Mouse (Mus musculus): ENCODE results near the gene Tex22. TPM values are rescaled to one million over a fixed set of nuclear protein-coding genes. Genes with fewer than 3 reads are reported as not detected.

Gene Tex22
- polyA plus RNA-seq, 1 experiment from 2014 or later, result not detected

GRCm38 (mm10) chr12:113068002-113068401 lies 6.3 kb upstream of the Tex22 start:
- ATAC-seq (ENCODE audit: low FRiP score, low TSS enrichment), result no peak

GRCm38 (mm10) chr12:113069389-113069788 lies 4.9 kb upstream of the Tex22 start:
- Histone ChIP-seq H3K27ac (ENCODE audit: low read depth, low read length) (no peak overlapping the region), H3K4me1 (ENCODE audit: control insufficient read depth, insufficient read depth, low read length) (peaks cover 7% of the 10 kb centered on the region), H3K36me3 (ENCODE audit: control insufficient read depth, insufficient read depth, low read length) (peaks cover 39% of the 10 kb centered on the region), H3K27me3 (ENCODE audit: control insufficient read depth, insufficient read depth, low read length) (no peaks in the 10 kb centered on the region), H3K4me3 (ENCODE audit: low read length) (no peak overlapping the region), H3K4me2 (replicated peaks; ENCODE audit: low read depth, low read length) (no peak overlapping the region), H3K9me3 (ENCODE audit: control insufficient read depth, low read length) (no peaks in the 10 kb centered on the region), H3K9ac (ENCODE audit: low read depth, low read length) (no peak overlapping the region)
- WGBS, result 95% methylated on average over 6 of the region's 6 CpGs
- ATAC-seq (ENCODE audit: low FRiP score, low TSS enrichment), result no peak

More at GRCm38 (mm10) chr12:113068002-113068401, 6.3 kb upstream of the Tex22 start:
- 90% methylated on average over 7 of the region's 7 CpGs for WGBS
- Histone ChIP-seq H3K9ac (ENCODE audit: low read depth, low read length) (no peak overlapping the region), H3K4me3 (ENCODE audit: low read length) (no peak overlapping the region), H3K27me3 (ENCODE audit: control insufficient read depth, insufficient read depth, low read length) (no peaks in the 10 kb centered on the region), H3K9me3 (ENCODE audit: control insufficient read depth, low read length) (no peaks in the 10 kb centered on the region), H3K36me3 (ENCODE audit: control insufficient read depth, insufficient read depth, low read length) (peaks cover 46% of the 10 kb centered on the region), H3K4me2 (replicated peaks; ENCODE audit: low read depth, low read length) (no peak overlapping the region), H3K4me1 (ENCODE audit: control insufficient read depth, insufficient read depth, low read length) (no peaks in the 10 kb centered on the region), H3K27ac (ENCODE audit: low read depth, low read length) (no peak overlapping the region)

- no peak for ATAC-seq (ENCODE audit: low FRiP score, low TSS enrichment)
- H3K4me2 ChIP-seq (replicated peaks; ENCODE audit: low read depth, low read length), result no peak overlapping the region
- H3K4me3 ChIP-seq (ENCODE audit: low read length), result no peak overlapping the region
- no peak overlapping the region for H3K27ac ChIP-seq (ENCODE audit: low read depth, low read length)
- peaks cover 37% of the 10 kb centered on the region for H3K36me3 ChIP-seq (ENCODE audit: control insufficient read depth, insufficient read depth, low read length)
- H3K27me3 ChIP-seq (ENCODE audit: control insufficient read depth, insufficient read depth, low read length), result no peaks in the 10 kb centered on the region
- peaks cover 17% of the 10 kb centered on the region for H3K4me1 ChIP-seq (ENCODE audit: control insufficient read depth, insufficient read depth, low read length)
- H3K9ac ChIP-seq (ENCODE audit: low read depth, low read length), result no peak overlapping the region
- 84% methylated on average over 6 of the region's 6 CpGs for WGBS
- H3K9me3 ChIP-seq (ENCODE audit: control insufficient read depth, low read length), result no peaks in the 10 kb centered on the region
Observed at GRCm38 (mm10) chr12:113071321-113071720, 3.0 kb upstream of the Tex22 start.

DNA sequence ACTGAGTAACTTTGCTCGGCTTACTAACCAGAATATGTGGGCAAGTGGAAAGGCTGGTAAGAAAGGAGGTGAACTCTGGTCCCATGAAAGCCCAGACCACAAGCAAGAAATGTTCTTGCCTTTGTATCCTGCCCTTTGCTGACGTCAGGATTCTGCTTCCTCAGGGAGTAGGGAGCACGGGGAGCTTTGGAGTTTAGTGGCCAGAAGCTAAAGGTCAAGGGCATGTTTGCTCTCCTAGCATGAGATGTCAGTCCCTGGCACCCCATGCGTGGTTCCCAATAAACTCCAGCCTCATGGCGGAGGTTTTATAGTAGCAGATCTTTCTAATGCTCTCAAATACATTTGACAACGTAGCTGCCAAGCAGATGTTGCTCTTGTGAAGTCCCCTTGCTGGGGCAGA lies 2.5 kb upstream of the Tex22 start:
- Histone ChIP-seq H3K9ac (ENCODE audit: low read depth, low read length) (no peak overlapping the region), H3K36me3 (ENCODE audit: control insufficient read depth, insufficient read depth, low read length) (peaks cover 33% of the 10 kb centered on the region)
- WGBS, result 79% methylated on average over 6 of the region's 6 CpGs

DNA sequence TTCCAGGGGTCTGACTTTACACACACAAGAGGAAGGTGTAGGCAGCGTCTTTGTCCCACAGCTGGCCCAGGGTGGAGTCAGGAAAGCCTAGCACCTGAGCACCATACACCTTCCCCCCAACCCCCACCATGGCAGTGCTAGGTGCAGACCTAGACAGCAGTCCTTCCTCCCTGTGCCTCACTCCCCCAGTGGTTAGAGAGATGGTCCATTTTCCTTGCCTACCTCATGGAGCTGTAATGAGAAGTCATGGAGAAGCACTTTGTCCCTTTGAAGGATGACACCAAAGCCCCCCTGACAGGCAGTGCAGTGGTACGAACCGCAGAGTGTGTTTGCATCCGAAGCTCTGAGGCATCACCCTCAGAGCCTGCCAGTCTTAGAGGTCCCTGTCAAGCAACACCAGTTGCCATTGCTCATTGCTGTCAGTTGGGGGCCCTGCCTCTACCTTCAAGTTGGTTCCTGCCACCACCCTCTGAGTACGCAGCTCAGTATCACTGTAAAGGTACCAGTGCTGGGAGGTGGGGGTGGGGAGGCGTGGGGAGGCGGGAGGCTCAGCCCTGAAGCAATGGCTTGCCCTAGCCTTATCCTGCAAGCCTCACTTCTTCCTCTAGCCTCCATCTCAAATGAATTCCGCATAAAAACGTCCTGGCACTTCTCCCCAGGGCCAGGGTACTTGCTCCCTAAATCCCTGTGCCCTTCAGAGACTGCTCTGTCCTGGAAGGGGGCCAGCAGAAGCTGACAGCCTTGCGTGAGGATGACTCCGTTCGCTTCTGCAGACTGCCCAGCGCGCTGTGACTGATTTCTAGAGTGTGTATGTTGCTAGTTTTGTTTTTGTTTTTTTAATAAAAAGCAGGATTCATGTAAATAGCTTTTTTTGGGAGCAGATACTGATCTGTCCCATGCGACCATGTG lies 628 bp upstream of the Tex22 start:
- peak overlapping the region; percentile 95 for H3K4me2 ChIP-seq (replicated peaks; ENCODE audit: low read depth, low read length)
- no peaks in the 10 kb centered on the region for H3K9me3 ChIP-seq (ENCODE audit: control insufficient read depth, low read length)
- H3K27me3 ChIP-seq (ENCODE audit: control insufficient read depth, insufficient read depth, low read length), result no peaks in the 10 kb centered on the region
- ATAC-seq (ENCODE audit: low FRiP score, low TSS enrichment), result peak; percentile 26
- H3K4me1 ChIP-seq (ENCODE audit: control insufficient read depth, insufficient read depth, low read length), result peaks cover 17% of the 10 kb centered on the region
- H3K9ac ChIP-seq (ENCODE audit: low read depth, low read length), result peak overlapping the region; percentile 67
- H3K27ac ChIP-seq (ENCODE audit: low read depth, low read length), result peak overlapping the region; percentile 88
- WGBS, result 9% methylated on average over 15 of the region's 15 CpGs
- H3K4me3 ChIP-seq (ENCODE audit: low read length), result peak overlapping the region; percentile 50
- peaks cover 25% of the 10 kb centered on the region for H3K36me3 ChIP-seq (ENCODE audit: control insufficient read depth, insufficient read depth, low read length)

More for the DNA sequence above, 2.5 kb upstream of the Tex22 start:
- no peak for ATAC-seq (ENCODE audit: low FRiP score, low TSS enrichment)
- H3K27ac ChIP-seq (ENCODE audit: low read depth, low read length), result no peak overlapping the region
- H3K4me1 ChIP-seq (ENCODE audit: control insufficient read depth, insufficient read depth, low read length), result peaks cover 17% of the 10 kb centered on the region
- no peaks in the 10 kb centered on the region for H3K27me3 ChIP-seq (ENCODE audit: control insufficient read depth, insufficient read depth, low read length)
- H3K9me3 ChIP-seq (ENCODE audit: control insufficient read depth, low read length), result no peaks in the 10 kb centered on the region
- no peak overlapping the region for H3K4me3 ChIP-seq (ENCODE audit: low read length)
- H3K4me2 ChIP-seq (replicated peaks; ENCODE audit: low read depth, low read length), result no peak overlapping the region

- Histone ChIP-seq H3K4me3 (ENCODE audit: low read length) (peak overlapping the region; percentile 50), H3K9me3 (ENCODE audit: control insufficient read depth, low read length) (no peaks in the 10 kb centered on the region), H3K27me3 (ENCODE audit: control insufficient read depth, insufficient read depth, low read length) (no peaks in the 10 kb centered on the region), H3K4me1 (ENCODE audit: control insufficient read depth, insufficient read depth, low read length) (peaks cover 17% of the 10 kb centered on the region), H3K4me2 (replicated peaks; ENCODE audit: low read depth, low read length) (peak overlapping the region; percentile 95), H3K27ac (ENCODE audit: low read depth, low read length) (peak overlapping the region; percentile 88), H3K9ac (ENCODE audit: low read depth, low read length) (peak overlapping the region; percentile 67), H3K36me3 (ENCODE audit: control insufficient read depth, insufficient read depth, low read length) (peaks cover 16% of the 10 kb centered on the region)
- peak; percentile 83 for ATAC-seq (ENCODE audit: low FRiP score, low TSS enrichment)
- WGBS, result 5% methylated on average over 10 of the region's 10 CpGs
Observed at GRCm38 (mm10) chr12:113075063-113075454, 757 bp downstream of the Tex22 start.

GRCm38 (mm10) chr12:113075486-113075885 lies 1.2 kb downstream of the Tex22 start:
- no peak overlapping the region for H3K4me3 ChIP-seq (ENCODE audit: low read length)
- no peak for ATAC-seq (ENCODE audit: low FRiP score, low TSS enrichment)
- no peaks in the 10 kb centered on the region for H3K27me3 ChIP-seq (ENCODE audit: control insufficient read depth, insufficient read depth, low read length)
- H3K4me1 ChIP-seq (ENCODE audit: control insufficient read depth, insufficient read depth, low read length), result peaks cover 17% of the 10 kb centered on the region
- 48% methylated on average over 6 of the region's 6 CpGs for WGBS
- peak overlapping the region; percentile 95 for H3K4me2 ChIP-seq (replicated peaks; ENCODE audit: low read depth, low read length)
- H3K27ac ChIP-seq (ENCODE audit: low read depth, low read length), result no peak overlapping the region
- peaks cover 12% of the 10 kb centered on the region for H3K36me3 ChIP-seq (ENCODE audit: control insufficient read depth, insufficient read depth, low read length)
- no peaks in the 10 kb centered on the region for H3K9me3 ChIP-seq (ENCODE audit: control insufficient read depth, low read length)
- peak overlapping the region; percentile 67; the same call in 1 of the 2 replicates for H3K9ac ChIP-seq (ENCODE audit: low read depth, low read length)

- no peak for ATAC-seq (ENCODE audit: low FRiP score, low TSS enrichment)
- H3K4me2 ChIP-seq (replicated peaks; ENCODE audit: low read depth, low read length), result no peak overlapping the region
- H3K4me1 ChIP-seq (ENCODE audit: control insufficient read depth, insufficient read depth, low read length), result no peaks in the 10 kb centered on the region
- H3K9ac ChIP-seq (ENCODE audit: low read depth, low read length), result no peak overlapping the region
- no peak overlapping the region for H3K4me3 ChIP-seq (ENCODE audit: low read length)
- no peak overlapping the region for H3K27ac ChIP-seq (ENCODE audit: low read depth, low read length)
- H3K36me3 ChIP-seq (ENCODE audit: control insufficient read depth, insufficient read depth, low read length), result no peaks in the 10 kb centered on the region
- H3K27me3 ChIP-seq (ENCODE audit: control insufficient read depth, insufficient read depth, low read length), result no peaks in the 10 kb centered on the region
- 77% methylated on average over 2 of the region's 3 CpGs for WGBS
- no peaks in the 10 kb centered on the region for H3K9me3 ChIP-seq (ENCODE audit: control insufficient read depth, low read length)
Observed at GRCm38 (mm10) chr12:113087276-113087675, 13.0 kb downstream of the Tex22 start.

DNA sequence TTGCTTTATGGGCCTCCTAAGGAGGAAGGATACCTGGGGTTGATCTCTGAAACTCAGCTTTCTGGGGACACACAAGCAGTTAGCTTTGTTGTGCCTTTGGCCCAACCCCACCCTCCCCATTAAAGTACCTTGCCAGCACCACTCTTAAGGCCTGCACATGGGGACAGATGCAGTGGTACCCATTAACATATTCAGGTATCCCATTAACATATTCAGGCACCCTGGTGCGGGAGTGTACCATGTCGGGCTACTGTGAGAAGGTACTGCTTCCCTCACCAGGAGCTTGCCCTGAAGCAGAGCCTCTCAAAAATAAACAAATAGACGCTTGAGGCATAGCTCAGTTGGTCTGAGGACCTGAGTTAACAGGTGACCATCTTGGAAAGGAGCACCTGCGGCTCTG lies 13.7 kb downstream of the Tex22 start:
- 43% methylated on average over 4 of the region's 4 CpGs for WGBS
- no peaks in the 10 kb centered on the region for H3K27me3 ChIP-seq (ENCODE audit: control insufficient read depth, insufficient read depth, low read length)
- H3K9me3 ChIP-seq (ENCODE audit: control insufficient read depth, low read length), result no peaks in the 10 kb centered on the region
- ATAC-seq (ENCODE audit: low FRiP score, low TSS enrichment), result no peak
- H3K36me3 ChIP-seq (ENCODE audit: control insufficient read depth, insufficient read depth, low read length), result no peaks in the 10 kb centered on the region
- no peaks in the 10 kb centered on the region for H3K4me1 ChIP-seq (ENCODE audit: control insufficient read depth, insufficient read depth, low read length)
- no peak overlapping the region for H3K4me2 ChIP-seq (replicated peaks; ENCODE audit: low read depth, low read length)
- H3K4me3 ChIP-seq (ENCODE audit: low read length), result no peak overlapping the region
- H3K9ac ChIP-seq (ENCODE audit: low read depth, low read length), result no peak overlapping the region
- no peak overlapping the region for H3K27ac ChIP-seq (ENCODE audit: low read depth, low read length)
